Mouse (Mus musculus) cerebellum, adult (tissue): Measurements from ENCODE around the gene Myoc.
"Not testable (repeated sequence)": the region's sequence is repeated elsewhere in the genome, so short reads cannot be mapped to it uniquely, and the experiment has no call there.

Experiments
- ATAC-seq: cut with Nextera tagmentation; 2 replicates; pipeline ENCODE4 v1.9.2; 2017; ENCODE audit warnings: mild to moderate bottlenecking, moderate library complexity, mixed read lengths; ENCODE audit not compliant: insufficient number of reproducible peaks, low FRiP score, low TSS enrichment

Gene Myoc

DNA sequence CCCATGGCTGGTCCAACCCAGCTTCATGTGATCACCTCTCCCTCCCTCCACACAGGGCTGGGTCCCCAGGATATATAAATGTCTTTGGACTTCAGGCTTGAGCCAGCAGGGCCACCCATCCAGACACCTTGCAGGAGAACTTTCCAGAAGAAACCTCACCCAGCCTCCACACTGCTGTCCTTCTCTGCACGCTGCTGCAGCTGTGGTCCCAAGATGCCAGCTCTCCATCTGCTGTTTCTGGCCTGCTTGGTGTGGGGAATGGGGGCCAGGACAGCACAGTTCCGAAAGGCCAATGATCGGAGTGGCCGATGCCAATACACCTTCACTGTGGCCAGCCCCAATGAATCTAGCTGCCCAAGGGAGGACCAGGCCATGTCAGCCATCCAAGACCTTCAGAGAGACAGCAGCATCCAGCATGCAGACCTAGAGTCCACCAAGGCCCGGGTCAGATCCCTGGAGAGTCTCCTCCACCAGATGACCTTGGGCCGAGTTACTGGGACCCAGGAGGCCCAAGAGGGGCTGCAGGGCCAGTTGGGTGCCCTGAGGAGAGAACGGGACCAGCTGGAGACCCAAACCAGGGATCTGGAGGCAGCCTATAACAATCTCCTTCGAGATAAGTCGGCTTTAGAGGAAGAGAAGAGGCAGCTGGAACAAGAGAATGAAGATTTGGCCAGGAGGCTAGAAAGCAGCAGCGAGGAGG is at the start of gene Myoc:
Gene Myoc (plus strand): TSS at position 105 of the 700 bp plus-strand sequence.
- no peak for ATAC-seq

DNA sequence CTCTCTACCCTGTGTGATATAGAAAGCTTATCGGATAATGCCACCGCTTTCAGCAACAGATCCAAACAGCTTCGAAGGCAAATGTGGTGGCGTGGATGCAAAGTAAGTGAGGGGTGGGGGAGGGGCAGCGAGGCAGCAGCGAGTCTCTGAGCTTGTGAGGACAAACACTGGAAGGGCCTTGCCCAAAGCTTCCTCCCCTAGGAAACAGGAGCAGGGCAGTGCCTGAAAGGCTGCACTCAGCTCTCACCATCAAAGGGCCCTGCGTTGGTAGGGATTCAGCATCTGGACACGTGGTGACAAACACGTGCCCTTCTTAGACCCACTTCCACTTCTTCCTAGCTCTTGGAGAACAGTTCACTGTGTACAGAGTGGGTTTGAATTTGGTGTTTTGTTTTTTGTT is 49.5 kb upstream of the Myoc start:
- ATAC-seq = no peak

- ATAC-seq = no peak
Observed at GRCm38 (mm10) chr1:162590415-162590997, 48.4 kb upstream of the Myoc start.

DNA sequence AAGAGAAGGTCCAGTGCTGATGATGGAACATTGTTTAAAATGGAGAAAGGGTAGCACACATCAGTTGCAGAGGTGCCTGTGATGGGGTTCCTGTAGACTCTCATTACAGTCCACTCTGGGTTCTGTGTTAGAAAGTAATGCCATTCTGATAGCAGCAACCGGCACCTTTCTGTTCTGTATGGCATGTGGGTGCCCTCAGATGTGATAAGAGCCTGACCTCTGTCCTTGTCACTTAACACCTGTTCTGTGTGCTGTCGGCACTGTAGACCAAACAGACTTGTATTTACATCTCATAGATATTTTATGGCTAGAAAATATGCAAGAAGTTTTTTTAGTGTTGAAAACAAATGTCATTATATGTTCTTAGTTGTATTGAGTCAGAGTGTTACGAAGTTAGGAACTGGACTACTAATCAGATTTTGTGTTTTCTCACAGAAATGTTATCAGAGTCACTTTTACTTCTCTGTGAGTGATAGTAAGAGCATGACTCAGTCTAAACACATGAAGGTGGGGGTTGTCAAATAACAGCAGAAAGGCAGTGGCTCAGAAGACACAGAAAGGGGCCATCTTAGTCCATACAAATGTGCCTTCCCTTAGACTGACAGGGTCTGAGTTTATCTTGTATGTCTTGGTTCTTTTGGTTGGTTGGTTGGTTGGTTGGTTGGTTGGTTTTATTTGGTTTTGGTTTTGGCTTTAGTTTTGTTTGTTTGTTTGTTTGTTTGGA is 41.4 kb upstream of the Myoc start:
- no peak for ATAC-seq

DNA sequence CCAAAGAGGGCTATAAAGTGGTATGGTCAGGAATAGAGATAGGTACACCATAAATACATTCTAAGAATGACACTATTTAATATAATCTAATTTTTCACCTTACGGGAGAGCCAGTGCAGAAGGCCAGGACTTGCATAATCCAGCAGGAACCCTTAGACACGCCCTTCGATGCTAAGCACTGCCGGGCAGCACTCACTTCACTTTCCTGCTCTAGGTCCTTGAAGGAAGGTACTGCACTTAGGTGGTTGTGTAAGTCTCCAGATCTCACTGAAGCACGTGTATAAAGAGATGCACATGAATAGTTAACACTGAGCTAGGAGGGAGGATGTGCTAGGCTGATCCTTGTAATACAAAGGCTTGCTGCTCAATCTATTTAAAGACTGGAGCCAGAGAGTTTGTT is 39.3 kb upstream of the Myoc start:
- no peak for ATAC-seq

DNA sequence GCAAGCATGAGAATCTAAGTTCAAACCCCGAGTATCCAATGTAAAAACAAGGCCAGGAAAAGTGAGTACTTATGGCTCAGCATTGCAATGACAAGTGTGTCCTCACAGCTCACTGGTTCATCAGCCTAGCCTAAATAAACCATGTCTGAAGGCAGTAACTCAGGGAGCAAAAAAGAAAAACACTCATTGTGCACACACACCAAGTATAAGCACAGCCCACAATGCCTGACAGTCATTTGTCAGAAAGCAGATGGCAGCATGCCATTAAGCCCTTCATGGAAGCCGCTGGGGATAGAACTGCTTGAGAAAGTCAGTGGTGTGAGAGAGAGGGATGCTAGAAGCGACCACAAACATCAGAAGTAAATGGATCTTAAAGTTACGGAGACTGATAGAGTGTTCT is 37.7 kb upstream of the Myoc start:
- no peak for ATAC-seq

DNA sequence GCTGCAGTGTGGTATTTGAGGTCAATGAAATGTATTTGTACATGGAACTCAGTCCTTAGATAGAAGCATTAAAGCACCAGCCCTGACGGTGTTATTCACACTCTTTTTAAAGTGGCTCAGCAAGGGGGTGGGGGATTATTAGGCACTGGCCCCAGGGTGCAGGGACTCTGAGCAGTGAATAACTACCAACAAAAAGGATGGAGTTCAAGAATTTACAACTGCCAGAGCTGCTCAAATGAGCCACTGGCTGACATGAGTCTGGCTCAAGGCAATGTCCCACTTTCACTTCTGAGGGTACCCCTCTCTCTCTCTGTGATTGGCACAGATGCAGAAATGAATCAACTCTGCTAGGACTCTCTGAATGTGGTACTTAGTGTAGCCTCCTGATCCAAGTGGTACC is 30.8 kb upstream of the Myoc start:
- ATAC-seq = no peak

- ATAC-seq = no peak
Observed at GRCm38 (mm10) chr1:162609633-162610250, 29.2 kb upstream of the Myoc start.

DNA sequence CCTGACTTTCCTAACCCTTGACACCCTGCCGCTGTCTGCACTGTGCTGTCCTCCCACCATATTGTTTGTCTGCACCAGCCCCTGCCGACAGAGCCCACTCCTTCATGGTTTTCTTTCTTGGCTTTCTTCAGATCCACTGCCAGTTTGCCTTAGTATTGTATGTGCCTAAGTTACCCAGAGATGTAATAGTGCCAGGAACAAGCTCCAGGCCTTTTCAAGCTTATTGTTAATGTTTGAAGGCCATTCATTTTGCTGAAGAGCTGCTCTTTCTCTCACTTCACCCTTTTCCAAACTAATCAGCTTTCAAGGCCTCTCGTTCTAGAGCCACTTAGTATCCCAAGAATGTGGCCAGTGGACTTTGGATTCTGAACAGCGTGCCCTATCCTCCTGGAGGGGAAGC is 27.8 kb upstream of the Myoc start:
- no peak for ATAC-seq

- ATAC-seq = no peak
Observed at GRCm38 (mm10) chr1:162615511-162615910, 23.4 kb upstream of the Myoc start.

DNA sequence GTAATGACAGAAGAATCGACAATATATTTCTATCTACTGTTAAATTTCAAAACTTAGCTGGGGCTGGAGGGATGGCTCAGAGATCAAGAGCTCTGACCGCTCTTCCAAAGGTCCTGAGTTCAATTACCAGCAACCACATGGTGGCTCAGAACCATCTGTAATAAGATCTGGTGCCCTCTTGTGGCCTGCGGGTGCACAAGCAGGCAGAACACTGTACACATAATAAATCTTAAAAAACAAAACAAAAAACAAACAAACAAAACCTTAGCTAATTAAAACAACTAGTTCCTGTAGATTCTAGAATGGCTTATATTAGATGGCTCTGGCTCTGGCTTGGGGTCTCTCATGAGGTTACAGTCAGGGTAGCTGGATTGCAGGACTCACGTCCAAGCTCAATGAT is 18.5 kb upstream of the Myoc start:
- no peak for ATAC-seq

- no peak for ATAC-seq
Observed at GRCm38 (mm10) chr1:162623895-162624294, 15.1 kb upstream of the Myoc start.

DNA sequence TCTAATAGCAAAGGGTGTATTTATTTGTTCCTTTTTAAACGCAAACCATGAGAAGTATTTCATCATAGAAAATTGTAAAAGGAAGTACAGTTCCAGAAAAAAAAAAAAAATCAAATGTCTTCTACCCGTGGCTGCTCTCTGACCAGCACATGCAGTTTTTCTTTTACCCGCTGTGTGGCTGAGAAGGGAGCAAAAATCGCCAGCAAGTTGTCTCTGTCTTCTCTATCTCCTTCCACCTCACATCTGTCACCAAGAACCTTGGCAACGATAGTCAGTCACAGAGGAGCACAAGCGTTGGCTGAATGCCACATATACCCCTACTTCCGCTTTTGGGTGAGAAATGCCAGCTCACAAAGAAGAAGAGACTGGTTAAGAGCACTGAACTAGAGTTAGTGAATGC is 13.7 kb upstream of the Myoc start:
- ATAC-seq = no peak

GRCm38 (mm10) chr1:162627821-162628220 is 11.1 kb upstream of the Myoc start:
- not testable (repeated sequence) for ATAC-seq

GRCm38 (mm10) chr1:162628326-162628725 is 10.6 kb upstream of the Myoc start:
- ATAC-seq = not testable (repeated sequence)

GRCm38 (mm10) chr1:162635291-162635931 is 3.5 kb upstream of the Myoc start:
- ATAC-seq = peak; percentile 87

DNA sequence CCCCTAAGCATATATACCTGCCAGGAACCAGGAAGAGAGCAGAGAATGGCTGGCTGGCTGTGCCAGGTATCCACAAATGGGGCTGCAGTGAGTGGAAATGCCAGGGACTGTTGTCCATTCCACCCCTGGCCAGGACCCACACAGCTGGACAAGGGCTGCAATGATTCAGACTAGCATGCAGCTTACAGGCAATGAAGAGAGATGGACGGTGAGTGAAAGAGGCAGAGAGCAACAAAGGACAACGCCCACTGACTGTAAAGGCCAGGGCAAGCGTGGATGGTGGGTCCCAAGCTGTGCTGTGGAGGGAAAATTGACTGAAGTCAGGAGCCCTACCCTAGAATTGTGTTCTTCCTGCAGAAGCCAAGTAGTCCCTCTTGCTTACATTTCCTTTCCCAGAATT is 2.4 kb upstream of the Myoc start:
- no peak for ATAC-seq

- no peak for ATAC-seq
Observed at GRCm38 (mm10) chr1:162638535-162638934, 420 bp upstream of the Myoc start.

GRCm38 (mm10) chr1:162639861-162640260 is 906 bp downstream of the Myoc start:
- ATAC-seq = no peak

GRCm38 (mm10) chr1:162642591-162642990 is 3.6 kb downstream of the Myoc start:
- ATAC-seq = no peak

GRCm38 (mm10) chr1:162643752-162644151 is 4.8 kb downstream of the Myoc start:
- ATAC-seq = peak; percentile 85
